Mouse (Mus musculus): ENCODE data around the gene Lrrc56. TPM values are rescaled to one million over a fixed set of nuclear protein-coding genes. Genes with fewer than 3 reads are reported as not detected.

The Lrrc56 gene
- 7.7 and 9.8 TPM in 2 replicates for polyA plus RNA-seq (2012; rRNA removed; ENCODE audit: low replicate concordance)

GRCm38 (mm10) chr7:141193948-141194347 is at the start of gene Lrrc56, which contains the start of gene Hras:
TSS of gene Lrrc56 (plus strand) at chr7:141194157.
TSS of gene Hras (minus strand) at chr7:141194005.

GRCm38 (mm10) chr7:141172116-141173006 is 21.6 kb upstream of the Lrrc56 start, which contains the start of gene Rnh1:
TSS of gene Rnh1 (minus strand) at chr7:141172857.

GRCm38 (mm10) chr7:141213605-141214235 is 19.8 kb downstream of the Lrrc56 start, which contains the start of gene Lmntd2:
TSS of gene Lmntd2 (minus strand) at chr7:141214080.

GRCm38 (mm10) chr7:141215101-141215879 is 21.3 kb downstream of the Lrrc56 start, which contains the start of gene Rassf7:
TSS of gene Rassf7 (plus strand) at chr7:141215860.

GRCm38 (mm10) chr7:141228279-141229067 is 34.5 kb downstream of the Lrrc56 start, which contains the start of gene Phrf1:
TSS of gene Phrf1 (plus strand) at chr7:141228784.

Other genes starting within 250 kb of the Lrrc56 start
- 2.6 and 4.0 TPM in 2 replicates for gene Ifitm5, start 243.9 kb upstream of the Lrrc56 start, polyA plus RNA-seq (2012; rRNA removed; ENCODE audit: low replicate concordance)
- not detected in 2 replicates for gene Gm45717, start 238.2 kb upstream of the Lrrc56 start, polyA plus RNA-seq (2012; rRNA removed; ENCODE audit: low replicate concordance)
- gene Ifitm2, start 238.2 kb upstream of the Lrrc56 start, polyA plus RNA-seq (2012; rRNA removed; ENCODE audit: low replicate concordance) = 1,072 and 1,260 TPM in 2 replicates
- gene Ifitm1, start 226.9 kb upstream of the Lrrc56 start, polyA plus RNA-seq (2012; rRNA removed; ENCODE audit: low replicate concordance) = 132 and 165 TPM in 2 replicates
- 410 and 816 TPM in 2 replicates for gene Ifitm3, start 183.4 kb upstream of the Lrrc56 start, polyA plus RNA-seq (2012; rRNA removed; ENCODE audit: low replicate concordance)
- 10.7 and 37.4 TPM in 2 replicates for gene Ifitm6, start 176.2 kb upstream of the Lrrc56 start, polyA plus RNA-seq (2012; rRNA removed; ENCODE audit: low replicate concordance)
- not detected in 2 replicates for gene Gm17387, start 165.0 kb upstream of the Lrrc56 start, polyA plus RNA-seq (2012; rRNA removed; ENCODE audit: low replicate concordance)
- 1.0 and 2.5 TPM in 2 replicates for gene B4galnt4, start 133.1 kb upstream of the Lrrc56 start, polyA plus RNA-seq (2012; rRNA removed; ENCODE audit: low replicate concordance)
- gene Pkp3, start 115.9 kb upstream of the Lrrc56 start, polyA plus RNA-seq (2012; rRNA removed; ENCODE audit: low replicate concordance) = 30.8 and 48.9 TPM in 2 replicates
- 30.1 and 44.1 TPM in 2 replicates for gene Sigirr, start 93.6 kb upstream of the Lrrc56 start, polyA plus RNA-seq (2012; rRNA removed; ENCODE audit: low replicate concordance)
- 5.8 and 21.4 TPM in 2 replicates for gene Ano9, start 76.4 kb upstream of the Lrrc56 start, polyA plus RNA-seq (2012; rRNA removed; ENCODE audit: low replicate concordance)
- gene Ptdss2, start 71.8 kb upstream of the Lrrc56 start, polyA plus RNA-seq (2012; rRNA removed; ENCODE audit: low replicate concordance) = 33.0 and 42.5 TPM in 2 replicates
- 122 and 142 TPM in 2 replicates for gene Rnh1, start 21.3 kb upstream of the Lrrc56 start, polyA plus RNA-seq (2012; rRNA removed; ENCODE audit: low replicate concordance)
- gene Hras, start 152 bp upstream of the Lrrc56 start, polyA plus RNA-seq (2012; rRNA removed; ENCODE audit: low replicate concordance) = 52.0 and 63.9 TPM in 2 replicates
- gene Lmntd2, start 19.9 kb downstream of the Lrrc56 start, polyA plus RNA-seq (2012; rRNA removed; ENCODE audit: low replicate concordance) = 4.3 and 5.2 TPM in 2 replicates
- gene Rassf7, start 21.7 kb downstream of the Lrrc56 start, polyA plus RNA-seq (2012; rRNA removed; ENCODE audit: low replicate concordance) = 20.0 and 26.7 TPM in 2 replicates
- 14.1 and 24.6 TPM in 2 replicates for gene Phrf1, start 34.6 kb downstream of the Lrrc56 start, polyA plus RNA-seq (2012; rRNA removed; ENCODE audit: low replicate concordance)
- 98.3 and 195 TPM in 2 replicates for gene Irf7, start 72.3 kb downstream of the Lrrc56 start, polyA plus RNA-seq (2012; rRNA removed; ENCODE audit: low replicate concordance)
- gene Cdhr5, start 82.6 kb downstream of the Lrrc56 start, polyA plus RNA-seq (2012; rRNA removed; ENCODE audit: low replicate concordance) = 0.17 and 0.99 TPM in 2 replicates
- gene Sct, start 85.0 kb downstream of the Lrrc56 start, polyA plus RNA-seq (2012; rRNA removed; ENCODE audit: low replicate concordance) = 0.83 and 3.3 TPM in 2 replicates
- gene Drd4, start 97.8 kb downstream of the Lrrc56 start, polyA plus RNA-seq (2012; rRNA removed; ENCODE audit: low replicate concordance) = 0.06 TPM in 1 of 2 replicates, not detected in the other
- gene Deaf1, start 133.5 kb downstream of the Lrrc56 start, polyA plus RNA-seq (2012; rRNA removed; ENCODE audit: low replicate concordance) = 19.0 and 23.7 TPM in 2 replicates
- gene Tmem80, start 133.6 kb downstream of the Lrrc56 start, polyA plus RNA-seq (2012; rRNA removed; ENCODE audit: low replicate concordance) = 44.4 and 63.2 TPM in 2 replicates
- gene Eps8l2, start 144.7 kb downstream of the Lrrc56 start, polyA plus RNA-seq (2012; rRNA removed; ENCODE audit: low replicate concordance) = 38.9 and 52.4 TPM in 2 replicates
- 360 and 366 TPM in 2 replicates for gene Taldo1, start 198.0 kb downstream of the Lrrc56 start, polyA plus RNA-seq (2012; rRNA removed; ENCODE audit: low replicate concordance)
- 67.3 and 68.4 TPM in 2 replicates for gene Gatd1, start 220.0 kb downstream of the Lrrc56 start, polyA plus RNA-seq (2012; rRNA removed; ENCODE audit: low replicate concordance)
- 0.35 and 0.57 TPM in 2 replicates for gene Cend1, start 235.3 kb downstream of the Lrrc56 start, polyA plus RNA-seq (2012; rRNA removed; ENCODE audit: low replicate concordance)
- 171 and 174 TPM in 2 replicates for gene Slc25a22, start 243.7 kb downstream of the Lrrc56 start, polyA plus RNA-seq (2012; rRNA removed; ENCODE audit: low replicate concordance)
- gene Pidd1, start 249.9 kb downstream of the Lrrc56 start, polyA plus RNA-seq (2012; rRNA removed; ENCODE audit: low replicate concordance) = 13.3 and 19.4 TPM in 2 replicates

Data from mammary gland, adult 2 months (tissue).